Mouse (Mus musculus): ENCODE measurements around the gene Ran. TPM values are rescaled to one million over a fixed set of nuclear protein-coding genes. Genes with fewer than 3 reads are reported as not detected.
"Not testable (repeated sequence)": the region's sequence is repeated elsewhere in the genome, so short reads cannot be mapped to it uniquely, and the experiment has no call there.

The Ran gene
- total RNA-seq (2021) = 100 to 1,000 TPM; 141 to 171 TPM

DNA sequence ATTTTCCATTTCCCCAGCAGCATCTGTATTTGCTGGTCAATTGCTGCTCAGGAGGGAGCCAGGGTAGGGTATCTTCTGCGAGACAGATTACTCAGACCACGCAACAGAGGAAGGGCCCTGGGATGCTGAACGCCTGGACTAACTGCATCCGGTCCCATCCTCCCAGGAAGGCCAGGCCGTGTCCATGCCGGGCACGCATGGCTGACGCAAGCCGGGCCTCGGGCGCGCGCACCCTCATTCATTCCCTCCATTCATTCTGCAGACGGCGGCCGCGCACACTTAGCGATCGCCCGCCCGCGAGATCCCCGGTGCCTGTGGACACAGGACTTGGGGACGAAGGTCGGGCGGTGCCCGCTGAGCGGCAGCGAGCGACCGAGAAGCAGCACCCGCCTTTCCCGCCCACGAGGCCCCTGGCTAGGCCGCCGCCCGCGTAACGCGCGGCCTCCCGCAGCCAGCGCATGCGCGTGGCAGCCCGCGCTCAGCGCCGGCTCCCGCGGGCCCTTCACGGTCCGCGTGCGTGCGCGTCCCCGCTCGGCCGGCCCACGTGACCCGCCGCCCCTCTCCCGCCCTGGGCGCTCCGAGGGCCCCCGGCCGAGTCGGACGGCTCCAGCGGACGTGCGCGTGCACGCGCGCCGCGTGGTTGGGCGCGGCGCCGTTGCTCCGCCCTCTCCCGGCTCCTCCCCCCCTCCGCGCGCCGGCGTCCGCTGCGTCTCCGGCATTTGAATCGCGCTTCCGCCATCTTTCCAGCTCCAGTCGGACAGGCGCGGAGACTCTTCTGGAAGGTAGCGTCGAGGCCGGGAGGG, at the start of gene Ran:
Ran (plus strand) TSS at position 573 of the 803 bp plus-strand sequence.
- peak; percentile 84 to 90 for DNase-seq (ENCODE audit: extremely low spot score in 1 of 2, low spot score in 1 of 2)

DNA sequence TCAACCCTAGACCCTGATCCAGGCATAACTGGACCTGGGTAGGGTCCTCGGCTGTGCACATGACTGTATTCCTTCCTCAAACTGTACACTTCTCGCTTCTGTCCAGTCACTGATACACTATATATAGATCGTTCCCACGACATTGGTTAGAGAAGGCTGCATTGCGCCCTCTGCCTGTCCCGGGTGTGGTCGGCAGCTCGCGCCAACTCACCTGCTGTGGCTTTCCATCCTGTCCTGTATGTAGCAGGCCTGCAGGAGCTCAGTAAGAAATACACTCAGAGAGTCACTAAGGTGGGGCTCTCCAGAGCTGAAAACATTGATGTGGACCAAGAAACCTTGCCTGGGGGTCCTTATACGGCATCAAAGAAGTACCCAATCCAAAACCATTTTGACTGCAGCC, 49.0 kb upstream of the Ran start:
- DNase-seq (ENCODE audit: extremely low spot score in 1 of 2, low spot score in 1 of 2) = no peak

DNA sequence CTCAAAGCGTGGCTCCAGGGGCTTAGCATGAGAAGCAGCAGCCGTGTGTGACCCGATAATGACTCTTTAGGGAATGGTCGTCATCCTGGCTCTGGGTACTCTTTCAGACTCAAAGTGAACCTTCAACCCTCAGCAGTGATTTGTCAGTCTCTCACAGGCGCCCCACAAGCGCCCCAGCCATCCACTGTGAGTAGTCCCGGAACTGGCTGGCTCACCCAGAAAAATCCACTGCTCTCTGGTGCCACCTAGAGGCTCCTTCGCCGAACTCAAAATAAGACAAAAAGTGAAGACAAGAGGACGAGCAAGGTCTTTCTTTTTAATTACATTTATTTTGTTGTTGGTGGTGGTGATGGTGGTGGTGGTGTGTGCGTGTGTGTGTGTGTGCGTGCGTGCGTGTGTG, 48.6 kb upstream of the Ran start:
- peak; percentile 69 to 95 for DNase-seq (ENCODE audit: extremely low spot score in 1 of 2, low spot score in 1 of 2)

DNA sequence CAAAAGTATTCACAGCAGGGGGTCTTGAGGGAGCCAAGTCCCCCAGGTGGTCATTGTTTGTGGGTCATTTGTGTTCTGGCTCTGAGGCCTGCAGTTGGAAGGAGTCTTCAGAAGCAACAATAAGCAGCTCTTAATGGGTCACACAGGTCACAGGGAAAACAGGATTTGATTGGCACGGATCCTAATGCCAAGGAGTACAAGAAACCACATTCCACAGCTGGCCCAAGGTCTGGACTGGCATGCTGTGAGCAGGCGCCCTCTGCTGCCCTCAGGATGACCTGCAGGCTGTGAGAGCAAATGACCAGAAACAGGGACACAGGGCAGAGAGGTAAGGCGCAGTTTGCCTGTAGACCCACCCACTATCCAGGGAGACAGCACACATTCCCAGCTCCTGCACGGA, 43.6 kb upstream of the Ran start:
- no peak for DNase-seq (ENCODE audit: extremely low spot score in 1 of 2, low spot score in 1 of 2)

DNA sequence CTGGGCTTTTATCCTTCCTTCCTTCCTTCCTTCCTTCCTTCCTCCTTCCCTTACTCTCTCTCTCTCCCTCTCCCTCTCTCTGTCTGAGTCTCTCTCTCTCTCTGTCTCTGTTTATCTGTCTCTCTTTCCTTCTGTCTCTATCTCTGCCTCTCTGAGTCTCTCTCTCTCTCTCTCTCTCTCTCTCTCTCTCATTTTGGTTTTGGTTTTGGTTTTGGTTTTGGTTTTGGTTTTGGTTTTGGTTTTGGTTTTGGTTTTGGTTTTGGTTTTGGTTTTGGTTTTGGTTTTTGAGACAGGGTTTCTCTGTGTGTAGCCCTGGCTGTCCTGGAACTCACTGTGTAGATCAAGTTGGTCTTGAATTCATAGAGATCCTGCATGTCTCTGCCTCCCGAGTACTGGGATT, 42.4 kb upstream of the Ran start:
- DNase-seq (ENCODE audit: extremely low spot score in 1 of 2, low spot score in 1 of 2) = not testable (repeated sequence)

DNA sequence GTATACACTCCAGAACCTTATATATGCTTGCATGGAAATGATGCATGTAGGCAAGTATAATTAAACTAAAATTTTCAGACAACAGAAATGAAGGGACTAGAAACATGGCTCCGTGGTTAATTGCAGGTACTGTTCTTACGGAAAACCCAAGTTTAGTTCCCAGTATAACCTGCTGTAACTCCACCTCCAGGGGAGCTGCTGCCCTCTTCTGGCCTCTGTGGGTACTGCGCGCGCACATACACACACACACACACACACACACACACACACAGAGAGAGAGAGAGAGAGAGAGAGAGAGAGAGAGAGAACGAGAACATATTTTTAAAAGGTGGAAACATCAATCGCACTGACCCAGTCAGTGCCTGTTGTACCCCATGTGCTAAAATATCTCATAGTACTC, 40.9 kb upstream of the Ran start:
- DNase-seq (ENCODE audit: extremely low spot score in 1 of 2, low spot score in 1 of 2) = no peak

DNA sequence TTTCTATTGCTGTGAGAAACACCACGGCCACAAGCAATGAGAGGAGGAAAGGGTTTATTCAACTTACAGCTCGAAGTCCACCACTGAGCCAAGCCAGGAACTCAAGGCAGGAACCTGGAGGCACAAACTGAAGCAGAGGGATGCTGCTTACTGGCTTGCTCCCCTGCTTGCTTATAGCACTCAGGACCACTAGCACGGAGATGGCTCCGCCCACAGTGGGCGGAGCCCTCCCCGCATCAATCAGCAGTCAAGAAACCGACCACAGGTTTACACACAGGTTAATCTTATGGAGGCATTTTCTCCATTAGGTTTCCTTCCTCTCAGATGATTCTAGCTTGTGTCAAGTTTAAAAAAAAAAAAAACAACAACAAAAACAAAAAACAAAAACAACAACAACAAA, 39.0 kb upstream of the Ran start:
- no peak for DNase-seq (ENCODE audit: extremely low spot score in 1 of 2, low spot score in 1 of 2)

DNA sequence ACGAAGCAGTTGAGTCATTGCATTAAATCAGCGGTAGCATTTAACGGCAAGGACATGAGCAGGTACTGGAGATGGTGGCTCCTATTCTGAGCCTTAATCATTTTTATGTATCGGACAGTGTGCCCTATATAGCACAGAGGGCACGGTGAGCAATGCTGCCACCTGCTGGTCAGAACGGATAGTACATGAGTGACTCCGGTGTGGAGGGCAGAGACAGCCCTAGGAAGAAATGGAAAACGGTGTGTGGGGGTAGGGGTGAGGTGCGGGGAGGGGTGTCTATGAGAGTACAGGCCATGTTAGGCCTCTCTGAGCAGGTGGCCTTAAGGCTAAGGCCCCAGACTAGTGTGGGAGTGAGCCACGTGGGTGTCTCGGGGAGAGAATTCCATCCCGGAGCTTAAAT, 38.3 kb upstream of the Ran start:
- DNase-seq (ENCODE audit: extremely low spot score in 1 of 2, low spot score in 1 of 2) = peak; percentile 60 to 85

DNA sequence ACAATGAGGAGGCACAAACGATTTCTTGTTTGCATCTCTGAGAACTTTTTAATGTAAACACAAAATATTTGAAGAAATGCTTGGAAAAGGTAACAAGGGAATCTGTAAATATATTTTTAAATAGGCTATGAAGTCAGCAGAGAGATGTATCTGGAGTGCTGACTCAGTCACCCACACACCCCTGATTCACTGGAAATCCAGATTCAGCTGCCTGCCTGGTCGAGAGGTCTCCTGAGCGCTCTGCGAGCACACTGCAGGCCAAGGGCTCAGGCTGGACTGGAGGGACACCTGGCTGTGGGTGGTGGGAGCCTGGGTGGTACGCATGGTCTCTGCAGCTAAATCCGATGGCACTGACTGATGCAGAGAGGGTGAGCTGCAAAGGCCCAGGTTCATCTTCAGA, 35.3 kb upstream of the Ran start:
- no peak for DNase-seq (ENCODE audit: extremely low spot score in 1 of 2, low spot score in 1 of 2)

DNA sequence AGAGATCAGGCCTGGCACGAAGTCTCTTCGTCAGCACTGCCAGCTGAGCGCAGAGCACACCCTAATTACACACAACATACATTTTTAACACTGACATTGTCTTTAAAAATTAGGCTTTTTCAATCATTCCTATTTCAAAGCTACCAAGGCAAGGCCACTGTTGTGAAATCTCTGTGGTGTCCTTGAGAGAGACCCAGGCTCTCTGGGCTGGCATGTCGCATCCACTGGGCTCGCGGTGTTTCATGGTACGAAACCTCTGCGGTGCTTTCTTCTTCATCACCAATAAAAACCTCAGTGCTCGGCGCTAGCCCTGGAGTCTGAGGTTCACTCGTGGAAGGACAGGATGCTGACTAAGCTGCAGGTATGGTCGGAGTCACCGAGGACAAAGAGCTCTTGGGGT, 33.9 kb upstream of the Ran start:
- DNase-seq (ENCODE audit: extremely low spot score in 1 of 2, low spot score in 1 of 2) = no peak

DNA sequence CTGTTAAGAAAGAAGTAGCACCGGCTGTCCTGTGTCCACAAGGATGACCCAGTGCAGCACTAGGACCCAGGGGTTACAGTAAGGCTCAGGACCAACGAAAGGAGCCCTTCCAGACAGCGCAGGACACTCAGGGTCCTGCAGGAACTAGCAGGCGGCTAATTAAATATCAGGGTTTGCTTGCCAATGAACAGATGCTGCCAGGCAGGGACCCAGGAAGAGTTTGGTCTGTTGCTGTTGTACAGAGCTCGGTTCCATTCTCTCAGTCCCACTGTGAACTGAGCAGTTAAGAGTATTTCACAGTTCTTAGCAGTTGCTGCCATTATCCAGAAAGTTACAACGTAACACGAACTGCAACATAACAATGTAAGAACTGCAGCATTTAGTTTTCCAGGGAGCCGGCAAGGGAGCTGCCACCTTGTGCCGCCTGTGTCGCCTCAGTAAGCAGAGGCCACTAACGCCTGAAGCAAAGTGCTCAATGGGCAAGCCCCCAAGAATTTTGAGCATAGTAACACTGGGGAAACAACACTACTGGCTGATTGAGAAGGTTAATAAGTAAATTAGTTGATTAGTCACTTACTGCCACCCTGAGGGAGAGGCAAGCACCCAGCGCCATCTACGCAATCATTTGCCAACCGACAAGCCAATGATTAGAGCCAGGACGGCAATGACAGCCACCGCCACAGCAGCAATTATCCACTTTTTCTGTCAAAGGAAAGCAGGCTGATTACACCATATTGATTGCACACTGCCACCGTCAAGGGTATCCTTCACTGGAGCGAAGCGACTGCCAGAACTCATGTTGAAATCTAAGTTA, 32.5 kb upstream of the Ran start:
- DNase-seq (ENCODE audit: extremely low spot score in 1 of 2, low spot score in 1 of 2) = no peak

DNA sequence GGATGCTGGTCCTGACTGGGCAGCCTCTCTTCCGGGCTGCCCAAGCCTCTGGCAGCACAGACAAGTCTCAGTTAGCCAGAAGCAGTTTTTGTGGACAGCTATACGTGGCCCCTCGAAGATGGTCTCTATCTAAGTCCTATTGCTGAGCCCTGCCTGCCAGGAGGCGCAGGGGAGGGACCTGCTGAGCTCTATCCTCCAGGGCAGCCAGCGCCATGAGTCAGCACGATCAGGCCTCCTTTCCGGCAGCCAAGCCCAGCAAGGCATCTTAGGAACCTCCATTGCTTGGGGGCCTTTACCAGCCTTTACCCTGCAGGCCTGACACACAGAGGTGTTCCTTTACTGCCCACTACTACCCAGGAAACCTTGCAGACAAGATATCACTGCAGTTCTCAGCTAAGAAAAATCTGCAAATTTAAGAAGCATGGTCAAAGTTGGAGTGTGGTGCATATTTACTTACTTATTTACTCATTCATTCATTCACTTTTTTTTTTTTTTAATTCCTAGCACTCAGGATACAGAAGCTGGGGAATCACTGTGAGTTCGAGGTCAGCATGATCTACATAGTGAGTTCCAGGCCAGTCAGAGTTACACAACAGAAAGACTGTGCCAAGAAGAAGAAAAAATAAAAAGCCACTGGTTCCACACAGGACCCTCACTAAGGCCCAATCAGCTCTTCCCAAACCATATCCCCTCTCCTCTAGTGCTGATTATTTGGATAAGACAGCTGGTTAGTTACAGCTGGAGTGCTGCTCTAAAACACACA, 19.0 kb upstream of the Ran start:
- no peak for DNase-seq (ENCODE audit: extremely low spot score in 1 of 2, low spot score in 1 of 2)

DNA sequence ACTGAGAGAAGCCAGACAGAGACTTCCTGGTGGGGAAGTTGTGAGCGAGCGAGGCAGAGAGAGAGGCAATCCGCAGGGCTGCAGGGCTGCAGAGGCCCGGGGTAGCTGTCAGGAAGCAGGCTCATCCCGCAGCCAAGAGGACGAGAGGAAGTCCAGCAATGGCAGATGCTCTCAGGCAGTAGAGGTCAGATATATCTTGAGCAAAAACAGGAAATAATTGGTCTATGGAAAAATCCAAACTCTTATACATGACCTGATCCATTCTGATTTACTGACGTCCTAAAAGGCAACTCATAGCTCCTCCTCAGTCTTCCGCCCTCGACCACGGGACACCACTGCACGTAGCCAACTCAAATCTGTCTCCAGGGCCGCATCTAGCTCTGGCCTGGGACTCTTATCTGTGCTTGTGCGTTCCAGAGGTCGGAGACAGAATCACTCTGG, 17.3 kb upstream of the Ran start:
- DNase-seq (ENCODE audit: extremely low spot score in 1 of 2, low spot score in 1 of 2) = no peak

DNA sequence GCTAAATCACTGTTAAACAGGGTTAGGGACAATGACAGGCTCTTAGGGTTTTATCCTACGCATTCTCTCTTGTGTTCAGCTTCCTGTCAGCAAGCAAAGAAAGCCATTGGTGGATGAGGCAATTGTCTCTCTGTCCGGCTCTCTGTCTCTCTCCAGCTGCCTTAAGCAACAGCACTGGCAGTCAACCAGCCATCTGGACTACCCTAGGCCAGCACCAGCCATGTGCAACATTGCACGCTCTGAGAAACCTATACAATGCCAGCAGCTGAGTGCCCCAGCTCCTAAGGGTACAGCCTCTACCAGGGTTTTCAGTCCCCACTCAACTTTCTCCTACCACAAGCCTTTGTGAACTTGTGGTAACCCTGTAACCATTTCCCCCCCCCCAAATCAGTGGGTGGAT, 14.5 kb upstream of the Ran start:
- no peak for DNase-seq (ENCODE audit: extremely low spot score in 1 of 2, low spot score in 1 of 2)

DNA sequence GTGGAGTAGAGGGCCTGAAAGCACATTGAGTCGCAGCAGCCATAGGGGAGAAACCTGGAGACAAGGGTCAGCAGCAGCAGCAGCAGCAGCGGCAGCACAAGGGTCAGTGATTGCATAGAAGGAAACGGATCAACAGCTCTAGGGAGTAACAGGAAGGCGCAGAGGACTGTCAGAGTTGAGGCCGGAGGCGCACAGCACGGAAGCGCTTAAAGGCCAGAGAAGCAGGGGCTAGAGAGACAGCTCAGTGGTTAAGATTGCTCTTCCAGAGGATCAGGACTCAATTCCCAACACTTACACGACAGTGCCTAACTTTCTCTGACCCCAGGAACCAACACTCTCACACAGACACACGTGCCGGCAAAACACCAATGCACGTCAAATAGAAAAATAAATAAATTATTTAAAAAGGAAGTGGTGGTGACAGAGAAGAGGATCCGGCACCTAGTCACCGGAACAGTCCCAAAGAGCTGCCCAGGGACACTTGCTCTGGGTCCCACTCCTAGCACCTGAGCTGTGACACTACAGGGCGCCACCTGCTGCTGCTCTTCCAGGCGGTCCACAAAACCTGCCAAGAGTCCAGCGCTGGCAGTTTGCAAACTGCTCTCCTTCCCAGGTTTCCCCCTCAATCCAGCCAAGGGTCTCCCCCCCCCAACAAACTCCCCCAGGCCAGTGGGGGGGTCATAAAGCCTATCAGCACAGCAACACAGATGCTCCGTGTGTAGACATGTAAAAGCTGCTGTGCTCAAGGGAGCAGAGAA, 13.7 kb upstream of the Ran start:
- no peak for DNase-seq (ENCODE audit: extremely low spot score in 1 of 2, low spot score in 1 of 2)

DNA sequence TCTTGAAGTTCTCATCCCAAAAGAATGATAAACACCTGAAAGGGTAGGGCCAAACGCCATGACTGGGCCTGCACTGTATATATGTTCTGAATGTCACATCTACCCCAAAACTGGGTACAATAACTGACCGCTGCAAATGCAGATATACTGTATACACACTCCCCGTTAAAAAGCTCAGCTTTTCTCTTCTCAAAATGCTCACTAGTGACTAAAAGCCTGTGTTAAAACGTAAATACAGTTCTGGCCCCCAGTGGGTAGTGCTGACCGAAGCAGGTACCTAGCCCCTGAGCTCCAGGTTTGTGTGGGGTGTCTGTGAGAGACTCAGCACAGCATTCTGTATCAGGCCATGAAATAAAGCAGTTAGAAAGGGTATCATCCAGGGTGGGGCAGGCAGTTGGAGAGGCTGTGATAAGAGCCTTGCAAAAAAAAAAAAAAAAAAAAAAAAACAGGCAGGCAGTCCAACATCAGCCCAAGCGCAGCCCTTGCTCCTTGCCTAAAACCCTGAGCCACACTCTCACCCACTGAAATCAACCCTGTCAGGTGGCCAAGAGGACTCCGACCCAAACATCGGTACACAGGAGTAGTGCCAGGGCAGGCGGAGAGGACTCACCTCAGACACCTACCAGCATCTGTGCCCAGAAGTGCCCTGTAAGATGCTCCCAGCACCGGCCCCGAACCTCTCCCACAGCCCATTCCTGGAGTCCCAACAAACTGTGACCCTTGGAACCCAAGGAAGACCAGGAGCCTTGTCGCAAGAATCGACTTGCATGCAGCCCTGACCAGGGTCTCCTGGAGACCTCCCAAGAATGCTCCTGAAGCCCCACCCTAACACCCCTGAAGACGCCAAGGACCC, 12.5 kb upstream of the Ran start:
- DNase-seq (ENCODE audit: extremely low spot score in 1 of 2, low spot score in 1 of 2) = no peak

DNA sequence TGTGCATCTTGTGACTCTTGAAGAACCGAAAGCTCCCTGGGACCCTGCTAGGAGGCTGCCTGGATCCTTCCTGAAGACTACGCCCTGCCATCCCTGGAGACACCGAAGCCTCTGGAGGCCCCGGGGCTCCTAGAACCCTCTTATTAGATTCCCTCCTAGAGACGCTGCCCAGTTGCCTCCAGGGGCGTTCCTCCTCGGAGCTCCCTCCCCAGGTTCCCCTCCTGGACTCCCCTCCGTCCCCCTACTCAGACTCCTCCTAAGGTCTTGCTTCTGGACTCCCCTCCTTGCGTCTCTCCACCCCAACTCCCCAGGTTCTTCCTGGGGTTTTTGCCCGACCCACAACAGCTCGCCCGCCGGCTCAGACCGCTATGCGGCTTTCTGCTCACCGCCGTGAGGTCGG, 11.9 kb upstream of the Ran start:
- DNase-seq (ENCODE audit: extremely low spot score in 1 of 2, low spot score in 1 of 2) = no peak

DNA sequence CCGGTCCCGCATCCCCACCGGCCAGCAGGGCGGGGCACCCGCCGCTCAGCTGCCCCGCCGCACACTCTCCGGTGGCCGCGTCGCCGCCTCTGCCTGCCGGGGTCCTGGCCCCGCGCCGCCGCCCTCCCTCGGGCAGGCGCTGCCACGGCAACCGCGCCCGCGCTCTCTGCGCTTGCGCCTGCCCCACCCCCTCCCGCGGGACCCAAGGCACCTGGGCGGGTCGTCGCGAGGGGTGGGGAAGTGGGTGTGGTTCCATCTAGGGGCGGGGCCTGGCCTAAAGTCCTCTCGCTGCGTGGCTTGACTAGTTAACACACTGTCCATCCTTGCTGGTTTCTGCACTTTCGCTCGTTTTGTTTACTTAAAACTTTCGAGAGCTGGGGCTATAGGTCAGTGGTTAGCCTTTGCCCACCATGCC, 11.4 kb upstream of the Ran start, which contains the start of gene Stx2:
Stx2 (minus strand) TSS at position 163 of the 415 bp plus-strand sequence.
- peak; percentile 79 to 87 for DNase-seq (ENCODE audit: extremely low spot score in 1 of 2, low spot score in 1 of 2)

DNA sequence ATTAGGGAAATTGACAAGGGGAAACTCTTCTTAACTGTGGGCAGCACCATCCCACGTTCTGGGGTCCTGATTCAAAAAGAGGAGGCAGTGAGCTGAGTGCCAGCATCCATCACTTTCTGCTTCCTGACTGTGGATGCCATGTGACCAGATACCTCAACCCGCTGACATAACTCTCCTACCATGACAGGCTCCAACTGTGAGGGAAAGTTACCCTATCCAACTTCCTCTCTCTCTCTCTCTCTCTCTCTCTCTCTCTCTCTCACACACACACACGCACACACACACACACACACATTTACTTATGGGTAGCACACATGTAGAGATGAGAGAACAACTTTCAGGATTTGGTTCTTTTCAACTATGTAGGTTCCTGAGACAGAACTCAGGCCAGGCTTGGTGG, 10.3 kb upstream of the Ran start:
- DNase-seq (ENCODE audit: extremely low spot score in 1 of 2, low spot score in 1 of 2) = no peak

All from layer of hippocampus, postnatal 25 days (tissue).